Mouse (Mus musculus): Measurements from ENCODE around the gene Crispld2. TPM values are rescaled to one million over a fixed set of nuclear protein-coding genes. Genes with fewer than 3 reads are reported as not detected.

Crispld2 gene
- total and polyA plus RNA-seq, 2 experiments from 2014 or later = 2.6 to 15.5 TPM

GRCm38 (mm10) chr8:120019297-120019696, 27.1 kb downstream of the Crispld2 start:
- Histone ChIP-seq H3K4me3 (ENCODE audit: low read depth, low read length) (no peak overlapping the region), H3K27ac (ENCODE audit: low read depth) (no peak overlapping the region), H3K9ac (replicated peaks; ENCODE audit: low read depth, low read length) (no peak overlapping the region), H3K27me3 (ENCODE audit: control insufficient read depth, insufficient read depth, low read length) (no peaks in the 10 kb centered on the region), H3K4me2 (ENCODE audit: low read depth, low read length) (no peak overlapping the region), H3K36me3 (replicated peaks; ENCODE audit: control insufficient read depth, insufficient read depth, low read length) (no peaks in the 10 kb centered on the region), H3K4me1 (ENCODE audit: control insufficient read depth, insufficient read depth) (no peaks in the 10 kb centered on the region), H3K9me3 (replicated peaks; ENCODE audit: control insufficient read depth, low read length) (no peaks in the 10 kb centered on the region)
- TF ChIP-seq EP300 (IDR thresholded peaks at IDR 0.05; ENCODE audit: low read depth) = no peak
- TF ChIP-seq CTCF (IDR thresholded peaks at IDR 0.05; ENCODE audit: low read depth) = no peak
- WGBS = 84% methylated on average over 5 of the region's 5 CpGs
- DNase-seq (ENCODE audit: low spot score) (no peak), ATAC-seq (ENCODE audit: insufficient read depth, low read depth) (no peak)

- Histone ChIP-seq H3K27ac (ENCODE audit: low read depth) (no peak overlapping the region), H3K4me3 (ENCODE audit: low read depth, low read length) (no peak overlapping the region), H3K9ac (replicated peaks; ENCODE audit: low read depth, low read length) (no peak overlapping the region), H3K4me1 (ENCODE audit: control insufficient read depth, insufficient read depth) (no peaks in the 10 kb centered on the region), H3K4me2 (ENCODE audit: low read depth, low read length) (no peak overlapping the region), H3K36me3 (replicated peaks; ENCODE audit: control insufficient read depth, insufficient read depth, low read length) (no peaks in the 10 kb centered on the region), H3K9me3 (replicated peaks; ENCODE audit: control insufficient read depth, low read length) (no peaks in the 10 kb centered on the region), H3K27me3 (ENCODE audit: control insufficient read depth, insufficient read depth, low read length) (no peaks in the 10 kb centered on the region)
- 71% methylated on average over 7 of the region's 7 CpGs for WGBS
- no peak for ATAC-seq (ENCODE audit: insufficient read depth, low read depth)
- no peak for DNase-seq (ENCODE audit: low spot score)
- TF ChIP-seq CTCF (IDR thresholded peaks at IDR 0.05; ENCODE audit: low read depth) (no peak), EP300 (IDR thresholded peaks at IDR 0.05; ENCODE audit: low read depth) (no peak)
These were observed 28.1 kb downstream of the Crispld2 start for GRCm38 (mm10) chr8:120020298-120020697.

- no peak overlapping the region for H3K9ac ChIP-seq (replicated peaks; ENCODE audit: low read depth, low read length)
- no peaks in the 10 kb centered on the region for H3K4me1 ChIP-seq (ENCODE audit: control insufficient read depth, insufficient read depth)
- no peaks in the 10 kb centered on the region for H3K36me3 ChIP-seq (replicated peaks; ENCODE audit: control insufficient read depth, insufficient read depth, low read length)
- no peaks in the 10 kb centered on the region for H3K9me3 ChIP-seq (replicated peaks; ENCODE audit: control insufficient read depth, low read length)
- DNase-seq (ENCODE audit: low spot score) (no peak), ATAC-seq (ENCODE audit: insufficient read depth, low read depth) (no peak)
- 35% methylated on average over 5 of the region's 5 CpGs for WGBS
- H3K4me2 ChIP-seq (ENCODE audit: low read depth, low read length) = no peak overlapping the region
- no peak overlapping the region for H3K4me3 ChIP-seq (ENCODE audit: low read depth, low read length)
- H3K27ac ChIP-seq (ENCODE audit: low read depth) = no peak overlapping the region
- H3K27me3 ChIP-seq (ENCODE audit: control insufficient read depth, insufficient read depth, low read length) = no peaks in the 10 kb centered on the region
- no peak for TF ChIP-seq EP300 (IDR thresholded peaks at IDR 0.05; ENCODE audit: low read depth)
- no peak for TF ChIP-seq CTCF (IDR thresholded peaks at IDR 0.05; ENCODE audit: low read depth)
These were observed 34.0 kb downstream of the Crispld2 start for GRCm38 (mm10) chr8:120026199-120026598.

- no peaks in the 10 kb centered on the region for H3K4me1 ChIP-seq (ENCODE audit: control insufficient read depth, insufficient read depth)
- no peak overlapping the region for H3K9ac ChIP-seq (replicated peaks; ENCODE audit: low read depth, low read length)
- ATAC-seq (ENCODE audit: insufficient read depth, low read depth) (no peak), DNase-seq (ENCODE audit: low spot score) (no peak)
- H3K9me3 ChIP-seq (replicated peaks; ENCODE audit: control insufficient read depth, low read length) = no peaks in the 10 kb centered on the region
- H3K4me3 ChIP-seq (ENCODE audit: low read depth, low read length) = no peak overlapping the region
- H3K27me3 ChIP-seq (ENCODE audit: control insufficient read depth, insufficient read depth, low read length) = no peaks in the 10 kb centered on the region
- no peak for TF ChIP-seq CTCF (IDR thresholded peaks at IDR 0.05; ENCODE audit: low read depth)
- TF ChIP-seq EP300 (IDR thresholded peaks at IDR 0.05; ENCODE audit: low read depth) = no peak
- WGBS = 54% methylated on average over 6 of the region's 6 CpGs
- no peak overlapping the region for H3K27ac ChIP-seq (ENCODE audit: low read depth)
- no peaks in the 10 kb centered on the region for H3K36me3 ChIP-seq (replicated peaks; ENCODE audit: control insufficient read depth, insufficient read depth, low read length)
- no peak overlapping the region for H3K4me2 ChIP-seq (ENCODE audit: low read depth, low read length)
These were observed 34.8 kb downstream of the Crispld2 start for GRCm38 (mm10) chr8:120026991-120027390.

GRCm38 (mm10) chr8:120030447-120030846, 38.2 kb downstream of the Crispld2 start:
- 68% methylated on average over 5 of the region's 5 CpGs for WGBS
- no peaks in the 10 kb centered on the region for H3K27me3 ChIP-seq (ENCODE audit: control insufficient read depth, insufficient read depth, low read length)

GRCm38 (mm10) chr8:120032549-120033208, 40.4 kb downstream of the Crispld2 start:
- Histone ChIP-seq H3K9ac (replicated peaks; ENCODE audit: low read depth, low read length) (no peak overlapping the region), H3K36me3 (replicated peaks; ENCODE audit: control insufficient read depth, insufficient read depth, low read length) (no peaks in the 10 kb centered on the region), H3K4me1 (ENCODE audit: control insufficient read depth, insufficient read depth) (peaks cover 15% of the 10 kb centered on the region; the same call in 1 of the 2 replicates), H3K4me2 (ENCODE audit: low read depth, low read length) (no peak overlapping the region), H3K27me3 (ENCODE audit: control insufficient read depth, insufficient read depth, low read length) (no peaks in the 10 kb centered on the region), H3K27ac (ENCODE audit: low read depth) (no peak overlapping the region; the same call in 1 of the 2 replicates), H3K9me3 (replicated peaks; ENCODE audit: control insufficient read depth, low read length) (no peaks in the 10 kb centered on the region), H3K4me3 (ENCODE audit: low read depth, low read length) (no peak overlapping the region)
- WGBS = 91% methylated on average over 5 of the region's 5 CpGs
- DNase-seq (ENCODE audit: low spot score) = no peak
- TF ChIP-seq EP300 (IDR thresholded peaks at IDR 0.05; ENCODE audit: low read depth) (no peak), CTCF (IDR thresholded peaks at IDR 0.05; ENCODE audit: low read depth) (no peak)
- no peak for ATAC-seq (ENCODE audit: insufficient read depth, low read depth)

More at GRCm38 (mm10) chr8:120030447-120030846, 38.2 kb downstream of the Crispld2 start:
- no peak for TF ChIP-seq CTCF (IDR thresholded peaks at IDR 0.05; ENCODE audit: low read depth)
- ATAC-seq (ENCODE audit: insufficient read depth, low read depth) (no peak), DNase-seq (ENCODE audit: low spot score) (no peak)
- Histone ChIP-seq H3K4me3 (ENCODE audit: low read depth, low read length) (no peak overlapping the region), H3K36me3 (replicated peaks; ENCODE audit: control insufficient read depth, insufficient read depth, low read length) (no peaks in the 10 kb centered on the region), H3K4me2 (ENCODE audit: low read depth, low read length) (no peak overlapping the region), H3K4me1 (ENCODE audit: control insufficient read depth, insufficient read depth) (no peaks in the 10 kb centered on the region), H3K9ac (replicated peaks; ENCODE audit: low read depth, low read length) (no peak overlapping the region), H3K27ac (ENCODE audit: low read depth) (no peak overlapping the region), H3K9me3 (replicated peaks; ENCODE audit: control insufficient read depth, low read length) (no peaks in the 10 kb centered on the region)

Data from heart, postnatal 0 days (tissue).